Mouse (Mus musculus) heart, postnatal 10 days (tissue): ENCODE data around the gene Ssb. TPM values are rescaled to one million over a fixed set of nuclear protein-coding genes. Genes with fewer than 3 reads are reported as not detected.

Source experiments
- total RNA-seq, 2 experiments: library from RNA; stranded (reverse); gene quantifications; 2 replicates each; pipeline ENCODE4 v1.2.3; 2021

Gene Ssb
- total RNA-seq, 2 experiments from 2014 or later, result 84.7 to 102 TPM

Other genes starting within 250 kb of the Ssb start
- 1 to 10 TPM; 5.6 to 5.7 TPM for gene Bbs5, start 214.4 kb upstream of the Ssb start, total RNA-seq
- gene Klhl41, start 191.4 kb upstream of the Ssb start, total RNA-seq, result 10 to 100 TPM; 70.3 to 76.3 TPM
- gene Fastkd1, start 148.0 kb upstream of the Ssb start, total RNA-seq, result 10 to 100 TPM; 31.4 to 34.6 TPM
- gene Ppig, start 139.0 kb upstream of the Ssb start, total RNA-seq, result 10 to 100 TPM; 47.7 to 51.8 TPM
- gene Ccdc173, start 72.0 kb upstream of the Ssb start, total RNA-seq, result under 1 TPM; 0.55 to 0.67 TPM
- 10 to 100 TPM; 16.4 to 16.9 TPM for gene Phospho2, start 71.9 kb upstream of the Ssb start, total RNA-seq
- 10 to 100 TPM; 44.2 to 46.9 TPM for gene Klhl23, start 39.6 kb upstream of the Ssb start, total RNA-seq
- 10 to 100 TPM; 19.0 to 20.6 TPM for gene Mettl5, start 24.1 kb downstream of the Ssb start, total RNA-seq
- gene Ubr3, start 35.7 kb downstream of the Ssb start, total RNA-seq, result 100 to 1,000 TPM; 105 to 111 TPM
- gene Myo3b, start 177.6 kb downstream of the Ssb start, total RNA-seq, result under 1 TPM in 1 of 2 experiments, not detected in 1; 0.12 TPM